Mouse (Mus musculus) thymus, postnatal 4 days (tissue): ENCODE measurements around the gene Slc6a15.
A peak's percentile ranks its signal among the peaks of the same experiment; 100 is the strongest.

Experiments
- DNase-seq: peaks from one replicate; pipeline ENCODE4 v3.0.0; 2021

Gene Slc6a15

GRCm38 (mm10) chr10:103367371-103368295 is at the start of gene Slc6a15:
Gene Slc6a15, plus strand, starts transcription at chr10:103367783.
- peak; percentile 3 for DNase-seq

GRCm38 (mm10) chr10:103321941-103322340 is 45.6 kb upstream of the Slc6a15 start:
- DNase-seq: no peak

- no peak for DNase-seq
Observed at GRCm38 (mm10) chr10:103323386-103323785, 44.2 kb upstream of the Slc6a15 start.

- no peak for DNase-seq
Observed at GRCm38 (mm10) chr10:103334306-103334705, 33.3 kb upstream of the Slc6a15 start.

GRCm38 (mm10) chr10:103339928-103340327 is 27.7 kb upstream of the Slc6a15 start:
- DNase-seq: no peak

- no peak for DNase-seq
Observed at GRCm38 (mm10) chr10:103346797-103347196, 20.8 kb upstream of the Slc6a15 start.

- no peak for DNase-seq
Observed at GRCm38 (mm10) chr10:103368296-103369080, 905 bp downstream of the Slc6a15 start.

- peak; percentile 6 for DNase-seq
Observed at GRCm38 (mm10) chr10:103369081-103369420, 1.5 kb downstream of the Slc6a15 start.

GRCm38 (mm10) chr10:103402171-103402570 is 34.6 kb downstream of the Slc6a15 start:
- no peak for DNase-seq

- DNase-seq: no peak
Observed at GRCm38 (mm10) chr10:103427717-103428116, 60.1 kb downstream of the Slc6a15 start.

GRCm38 (mm10) chr10:103442588-103442987 is 75.0 kb downstream of the Slc6a15 start:
- DNase-seq: no peak

- no peak for DNase-seq
Observed at GRCm38 (mm10) chr10:103443070-103443469, 75.5 kb downstream of the Slc6a15 start.

GRCm38 (mm10) chr10:103448340-103448739 is 80.8 kb downstream of the Slc6a15 start:
- no peak for DNase-seq

- no peak for DNase-seq
Observed at GRCm38 (mm10) chr10:103457896-103458295, 90.3 kb downstream of the Slc6a15 start.
